Mouse (Mus musculus) cerebellum, postnatal 10 days (tissue): Measurements from ENCODE around the gene Cldn9.
A peak's percentile ranks its signal among the peaks of the same experiment; 100 is the strongest.

Source experiments
- DNase-seq, 2 experiments: peaks; one replicate each; pipeline ENCODE4 v3.0.0; 2021; ENCODE audit warnings: mixed read lengths in 2 of 2

The Cldn9 gene

GRCm38 (mm10) chr17:23644613-23645495, 39.0 kb downstream of the Cldn9 start, which contains the start of gene Mmp25:
Mmp25 (minus strand) TSS chr17:23645277.
- DNase-seq, result peak; percentile 66 to 67
